Mouse (Mus musculus) cortical plate, adult 2 months (tissue): ENCODE data around the gene Gm6793.

Experiments used
- CTCF ChIP-seq: fragments of 200-500 bp; IDR thresholded peaks from 2 replicates; pipeline ENCODE4 v1.5.1; 2011; ENCODE audit warnings: mild to moderate bottlenecking, control low read depth, low read length; ENCODE audit not compliant: insufficient read depth; ENCODE audit errors: extremely low read depth
- POLR2A ChIP-seq: fragments of 200-500 bp; IDR thresholded peaks from 2 replicates; pipeline ENCODE4 v1.6.1; 2011; ENCODE audit warnings: mild to moderate bottlenecking, low read length, control low read depth; ENCODE audit not compliant: insufficient read depth; ENCODE audit errors: extremely low read depth

GRCm38 (mm10) chr8:111982116-111982515 lies 32.7 kb downstream of the Gm6793 start:
- TF ChIP-seq POLR2A (no peak), CTCF (no peak)
